Mouse (Mus musculus) c-Kit-positive CD71-positive TER-119-negative erythroid progenitor cells, embryonic 14.5 days (primary cell): Measurements from ENCODE around the gene Ctnnd2.
"Not testable (repeated sequence)": the region's sequence is repeated elsewhere in the genome, so short reads cannot be mapped to it uniquely, and the experiment has no call there.

Experiments used
- DNase-seq: peaks from one replicate; pipeline ENCODE4 v3.0.0-alpha.2; 2013; ENCODE audit warnings: low read depth

Gene Ctnnd2

GRCm38 (mm10) chr15:30172391-30173281 is at the start of gene Ctnnd2:
Gene Ctnnd2 (plus strand): TSS chr15:30172593.
- DNase-seq: no peak

- DNase-seq: no peak
These were observed 41.7 kb upstream of the Ctnnd2 start for GRCm38 (mm10) chr15:30130705-30131104.

- DNase-seq: not testable (repeated sequence)
These were observed 32.8 kb upstream of the Ctnnd2 start for GRCm38 (mm10) chr15:30139626-30140025.

- DNase-seq: no peak
These were observed 27.0 kb upstream of the Ctnnd2 start for GRCm38 (mm10) chr15:30145413-30145812.

GRCm38 (mm10) chr15:30152176-30152575 is 20.2 kb upstream of the Ctnnd2 start:
- DNase-seq: no peak

- no peak for DNase-seq
These were observed 14.4 kb upstream of the Ctnnd2 start for GRCm38 (mm10) chr15:30157975-30158374.

GRCm38 (mm10) chr15:30170031-30170430 is 2.4 kb upstream of the Ctnnd2 start:
- DNase-seq: no peak

- no peak for DNase-seq
These were observed 749 bp upstream of the Ctnnd2 start for GRCm38 (mm10) chr15:30171493-30172195.

- DNase-seq: no peak
These were observed 1.1 kb downstream of the Ctnnd2 start for GRCm38 (mm10) chr15:30173370-30173941.

GRCm38 (mm10) chr15:30174321-30174720 is 1.9 kb downstream of the Ctnnd2 start:
- DNase-seq: no peak

GRCm38 (mm10) chr15:30184020-30184419 is 11.6 kb downstream of the Ctnnd2 start:
- DNase-seq: no peak

- DNase-seq: no peak
These were observed 18.5 kb downstream of the Ctnnd2 start for GRCm38 (mm10) chr15:30190872-30191271.

GRCm38 (mm10) chr15:30191931-30192668 is 19.7 kb downstream of the Ctnnd2 start:
- no peak for DNase-seq

GRCm38 (mm10) chr15:30198429-30198828 is 26.0 kb downstream of the Ctnnd2 start:
- DNase-seq: no peak

GRCm38 (mm10) chr15:30199785-30200184 is 27.4 kb downstream of the Ctnnd2 start:
- no peak for DNase-seq

GRCm38 (mm10) chr15:30201211-30201610 is 28.8 kb downstream of the Ctnnd2 start:
- DNase-seq: no peak

GRCm38 (mm10) chr15:30201617-30202016 is 29.2 kb downstream of the Ctnnd2 start:
- no peak for DNase-seq

- no peak for DNase-seq
These were observed 40.4 kb downstream of the Ctnnd2 start for GRCm38 (mm10) chr15:30212746-30213145.

GRCm38 (mm10) chr15:30215871-30216270 is 43.5 kb downstream of the Ctnnd2 start:
- no peak for DNase-seq

- no peak for DNase-seq
These were observed 56.7 kb downstream of the Ctnnd2 start for GRCm38 (mm10) chr15:30229112-30229511.

GRCm38 (mm10) chr15:30235210-30236034 is 63.0 kb downstream of the Ctnnd2 start:
- no peak for DNase-seq
